Mouse (Mus musculus) spleen, adult 2 months (tissue): Measurements from ENCODE around the gene Adprhl1.

Source experiments
- CTCF ChIP-seq: fragments of 200-500 bp; IDR thresholded peaks from 2 replicates; pipeline ENCODE4 v1.5.1; 2011; ENCODE audit warnings: mild to moderate bottlenecking, inconsistent platforms; ENCODE audit not compliant: insufficient read depth, insufficient read length, insufficient replicate concordance; ENCODE audit errors: extremely low read depth
- POLR2A ChIP-seq: fragments of 200-500 bp; IDR thresholded peaks from 2 replicates; pipeline ENCODE4 v1.6.1; 2011; ENCODE audit warnings: low read depth, low read length, inconsistent platforms

GRCm38 (mm10) chr8:13299571-13299970 is 45.6 kb upstream of the Adprhl1 start:
- TF ChIP-seq CTCF (no peak), POLR2A (no peak)
